Mouse (Mus musculus) limb, embryonic 14.5 days (tissue): ENCODE results near the gene Cgnl1. TPM values are rescaled to one million over a fixed set of nuclear protein-coding genes. Genes with fewer than 3 reads are reported as not detected.

Experiments
- ATAC-seq: fragments of 200-750 bp; cut with Nextera tagmentation; 2 replicates; pipeline ENCODE4 v1.8.0; 2017; ENCODE audit warnings: low read depth, moderate number of reproducible peaks, moderate TSS enrichment; ENCODE audit not compliant: low FRiP score
- DNase-seq: peaks from one replicate; pipeline ENCODE4 v3.0.0-alpha.2; 2015; ENCODE audit warnings: low spot score
- H3K27ac ChIP-seq: fragments of 300-500 bp; sonication (generic); replicated peaks from 2 replicates; pipeline ENCODE4 v1.5.1; 2014; ENCODE audit warnings: low read depth, mild to moderate bottlenecking, low read length, moderate library complexity, mixed read lengths
- H3K27me3 ChIP-seq: fragments of 300-500 bp; sonication (generic); 2 replicates; pipeline ENCODE4 v1.6.1; 2014; ENCODE audit warnings: low read length, mixed read lengths; ENCODE audit not compliant: control insufficient read depth, insufficient read depth
- H3K36me3 ChIP-seq: fragments of 300-500 bp; sonication (generic); 2 replicates; pipeline ENCODE4 v1.6.1; 2014; ENCODE audit warnings: mild to moderate bottlenecking, low read length, moderate library complexity, mixed read lengths; ENCODE audit not compliant: control insufficient read depth, insufficient read depth
- H3K4me1 ChIP-seq: fragments of 300-500 bp; sonication (generic); 2 replicates; pipeline ENCODE4 v1.6.1; 2014; ENCODE audit warnings: antibody characterized with exemption, low read length, mixed read lengths; ENCODE audit not compliant: control insufficient read depth, insufficient read depth
- H3K4me2 ChIP-seq: fragments of 300-500 bp; sonication (generic); replicated peaks from 2 replicates; pipeline ENCODE4 v1.6.1; 2014; ENCODE audit warnings: low read depth, mild to moderate bottlenecking, low read length, moderate library complexity; ENCODE audit not compliant: severe bottlenecking
- H3K4me3 ChIP-seq: fragments of 300-500 bp; sonication (generic); replicated peaks from 2 replicates; pipeline ENCODE4 v1.5.1; 2014; ENCODE audit warnings: low read length
- H3K9ac ChIP-seq: fragments of 300-500 bp; sonication (generic); 2 replicates; pipeline ENCODE4 v1.6.1; 2014; ENCODE audit warnings: mild to moderate bottlenecking, low read depth, low read length, moderate library complexity; ENCODE audit not compliant: severe bottlenecking
- H3K9me3 ChIP-seq: fragments of 300-500 bp; sonication (generic); 2 replicates; pipeline ENCODE4 v1.6.1; 2016; ENCODE audit warnings: low read length; ENCODE audit not compliant: control insufficient read depth
- POLR2A ChIP-seq: fragments of 200-500 bp; IDR thresholded peaks from 2 replicates; pipeline ENCODE4 v1.8.0; 2012; ENCODE audit warnings: inconsistent platforms, mild to moderate bottlenecking, moderate library complexity, borderline replicate concordance; ENCODE audit not compliant: insufficient read depth, insufficient read length; ENCODE audit errors: extremely low read depth
- WGBS: fragments of 180-500 bp; shearing (Covaris S2); extraction: QIAGEN DNeasy Blood & Tissue Kit; methylation state at CpG from one replicate; pipeline ENCODE4 v1.1.7; 2014; 5-methylcytosine and 5-hydroxymethylcytosine counted together
- polyA plus RNA-seq, 2 experiments: library from polyadenylated mRNA; depleted of rRNA in 1 of 2; stranded (reverse) in 1 of 2; unstranded in 1 of 2; fragments of >200 nt; fragmentation: Nextera tagmentation in 1 of 2; extraction: Ambion mirVana in 1 of 2; gene quantifications; 2 replicates each; pipeline versions ENCODE4 v1.2.1 to v1.2.3; 2012 to 2014

Cgnl1 gene
- polyA plus RNA-seq, 2 experiments = 12.8 to 14.3 TPM

GRCm38 (mm10) chr9:71812402-71812801 is 41.0 kb upstream of the Cgnl1 start:
- H3K4me2 ChIP-seq = no peak overlapping the region
- no peak for ATAC-seq
- no peak for DNase-seq
- H3K27ac ChIP-seq = no peak overlapping the region
- no peak for TF ChIP-seq POLR2A
- no peak overlapping the region for H3K4me3 ChIP-seq
- H3K9me3 ChIP-seq = 0 out of 2 replicates have a peak, but pooled peaks cover 4% of the 10 kb centered on the region
- H3K4me1 ChIP-seq = no peaks in the 10 kb centered on the region
- WGBS = 24% methylated on average over 4 of the region's 4 CpGs
- H3K27me3 ChIP-seq = no peaks in the 10 kb centered on the region
- no peaks in the 10 kb centered on the region for H3K36me3 ChIP-seq
- H3K9ac ChIP-seq = no peak overlapping the region

DNA sequence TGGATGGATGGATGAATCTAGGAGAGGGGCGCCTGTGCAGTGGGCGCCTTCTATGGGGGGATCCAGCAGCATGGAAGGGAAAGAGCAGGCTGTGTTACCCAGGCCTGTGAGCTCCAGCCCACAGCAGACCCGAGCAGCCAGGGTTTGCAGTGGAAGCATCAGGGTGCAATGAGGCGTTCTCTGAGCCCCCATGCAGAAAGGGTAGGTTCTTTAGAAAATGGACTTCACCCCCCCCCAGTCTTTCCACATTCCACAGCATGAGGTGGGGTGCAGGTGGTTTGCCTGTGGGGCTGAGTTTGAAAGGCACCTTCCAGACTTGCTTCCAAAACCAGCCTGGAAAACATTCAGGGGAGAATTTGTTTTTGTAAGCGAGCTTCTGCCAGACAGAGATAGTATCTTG is 40.0 kb upstream of the Cgnl1 start:
- Histone ChIP-seq H3K27ac (no peak overlapping the region), H3K27me3 (no peaks in the 10 kb centered on the region), H3K9ac (no peak overlapping the region), H3K4me1 (no peaks in the 10 kb centered on the region), H3K4me2 (no peak overlapping the region), H3K4me3 (no peak overlapping the region), H3K36me3 (no peaks in the 10 kb centered on the region), H3K9me3 (0 out of 2 replicates have a peak, but pooled peaks cover 4% of the 10 kb centered on the region)
- no peak for DNase-seq
- no peak for TF ChIP-seq POLR2A
- 73% methylated on average over 5 of the region's 5 CpGs for WGBS
- no peak for ATAC-seq

GRCm38 (mm10) chr9:71810723-71811122 is 39.3 kb upstream of the Cgnl1 start:
- ATAC-seq (no peak), DNase-seq (no peak)
- 0 out of 2 replicates have a peak, but pooled peaks cover 4% of the 10 kb centered on the region for H3K9me3 ChIP-seq
- no peak for TF ChIP-seq POLR2A
- no peaks in the 10 kb centered on the region for H3K36me3 ChIP-seq
- 77% methylated on average over 2 of the region's 2 CpGs for WGBS
- H3K4me3 ChIP-seq = no peak overlapping the region
- H3K27me3 ChIP-seq = no peaks in the 10 kb centered on the region
- H3K4me1 ChIP-seq = no peaks in the 10 kb centered on the region
- no peak overlapping the region for H3K9ac ChIP-seq
- H3K4me2 ChIP-seq = no peak overlapping the region
- H3K27ac ChIP-seq = no peak overlapping the region

GRCm38 (mm10) chr9:71808640-71809254 is 37.3 kb upstream of the Cgnl1 start:
- DNase-seq (no peak), ATAC-seq (no peak)
- Histone ChIP-seq H3K9ac (no peak overlapping the region), H3K4me1 (no peaks in the 10 kb centered on the region), H3K36me3 (no peaks in the 10 kb centered on the region), H3K27ac (no peak overlapping the region), H3K4me2 (no peak overlapping the region), H3K9me3 (0 out of 2 replicates have a peak, but pooled peaks cover 4% of the 10 kb centered on the region), H3K4me3 (no peak overlapping the region), H3K27me3 (no peaks in the 10 kb centered on the region)
- TF ChIP-seq POLR2A = no peak
- WGBS = 40% methylated on average over 9 of the region's 11 CpGs

DNA sequence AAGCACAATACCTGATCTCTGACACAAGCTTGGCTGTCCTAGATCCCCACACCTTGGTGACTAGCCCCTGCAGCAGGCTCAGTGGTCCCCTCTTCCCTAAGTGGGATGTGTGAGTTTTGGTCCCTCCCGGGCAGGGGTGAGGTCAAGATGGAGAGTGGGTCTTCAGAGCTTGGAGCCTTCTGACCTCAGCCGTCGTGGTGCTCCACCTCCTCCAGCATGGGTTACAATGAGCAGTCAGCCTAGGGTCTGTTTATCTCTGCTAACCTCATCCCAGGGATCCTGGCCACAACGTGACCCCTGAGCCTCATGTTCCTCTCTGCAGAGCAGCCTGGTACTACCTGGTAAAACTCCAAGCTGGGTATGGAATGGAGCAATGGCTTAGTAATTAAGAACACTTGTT is 36.4 kb upstream of the Cgnl1 start:
- no peak overlapping the region for H3K4me3 ChIP-seq
- no peaks in the 10 kb centered on the region for H3K4me1 ChIP-seq
- 48% methylated on average over 4 of the region's 4 CpGs for WGBS
- no peaks in the 10 kb centered on the region for H3K36me3 ChIP-seq
- no peaks in the 10 kb centered on the region for H3K27me3 ChIP-seq
- ATAC-seq (no peak), DNase-seq (no peak)
- no peak overlapping the region for H3K27ac ChIP-seq
- no peak for TF ChIP-seq POLR2A
- H3K9ac ChIP-seq = no peak overlapping the region
- H3K4me2 ChIP-seq = no peak overlapping the region
- 0 out of 2 replicates have a peak, but pooled peaks cover 4% of the 10 kb centered on the region for H3K9me3 ChIP-seq
